Mouse (Mus musculus) mouse trophoblast stem cell (cell line): Measurements from ENCODE around the gene Rnf121.

Experiments
- in situ Hi-C, 2 experiments: fragments of 300-500 bp; cut with MseI, MboI; formaldehyde crosslinking; loops; 2 replicates in 1 of 2; 3 replicates in 1 of 2; pipeline ENCODE4 v1.15.1; 2025

The Rnf121 gene

GRCm38 (mm10) chr7:101999461-102000151 lies 65.7 kb downstream of the Rnf121 start:
- in situ Hi-C loops = no loop called here

- in situ Hi-C loops = no loop called here
These were observed 66.9 kb downstream of the Rnf121 start for GRCm38 (mm10) chr7:101998194-101998927.

- in situ Hi-C loops = no loop called here
These were observed 71.0 kb downstream of the Rnf121 start for GRCm38 (mm10) chr7:101994241-101994640.

GRCm38 (mm10) chr7:101985081-101985480 lies 80.2 kb downstream of the Rnf121 start:
- in situ Hi-C loops = no loop called here

GRCm38 (mm10) chr7:101982735-101983134 lies 82.5 kb downstream of the Rnf121 start:
- in situ Hi-C loops = no loop called here

- in situ Hi-C loops = no loop called here
These were observed 90.8 kb downstream of the Rnf121 start for GRCm38 (mm10) chr7:101974505-101974904.

- in situ Hi-C loops = no loop called here
These were observed 91.5 kb downstream of the Rnf121 start for GRCm38 (mm10) chr7:101973730-101974129.

- in situ Hi-C loops = no loop called here
These were observed 93.5 kb downstream of the Rnf121 start for GRCm38 (mm10) chr7:101971721-101972120.

- in situ Hi-C loops = no loop called here
These were observed 94.3 kb downstream of the Rnf121 start for GRCm38 (mm10) chr7:101970821-101971461.

- in situ Hi-C loops = no loop called here
These were observed 94.9 kb downstream of the Rnf121 start for GRCm38 (mm10) chr7:101970429-101970775.

GRCm38 (mm10) chr7:101969694-101970428 lies 95.4 kb downstream of the Rnf121 start:
- in situ Hi-C loops = no loop called here
